Mouse (Mus musculus) liver, embryonic 14.5 days (tissue): ENCODE measurements around the gene Cdsn. TPM values are rescaled to one million over a fixed set of nuclear protein-coding genes. Genes with fewer than 3 reads are reported as not detected.
A peak's percentile ranks its signal among the peaks of the same experiment; 100 is the strongest.
"Not testable (repeated sequence)": the region's sequence is repeated elsewhere in the genome, so short reads cannot be mapped to it uniquely, and the experiment has no call there.

ENCODE experiments used
- ATAC-seq: fragments of 200-750 bp; cut with Nextera tagmentation; 2 replicates; pipeline ENCODE4 v1.8.0; 2017; ENCODE audit warnings: moderate number of reproducible peaks, mild to moderate bottlenecking, moderate library complexity; ENCODE audit not compliant: insufficient read depth
- DNase-seq, 3 experiments: peaks; one replicate each; pipeline ENCODE4 v3.0.0-alpha.2; 2012 to 2013; ENCODE audit warnings: low read depth in 3 of 3, low spot score in 3 of 3
- H3K27ac ChIP-seq: fragments of 300-500 bp; sonication (generic); 2 replicates; pipeline ENCODE4 v1.5.1; 2014; ENCODE audit warnings: moderate library complexity, mild to moderate bottlenecking, control low read depth, inconsistent platforms
- H3K27me3 ChIP-seq: fragments of 300-500 bp; sonication (generic); 2 replicates; pipeline ENCODE4 v1.6.1; 2014; ENCODE audit warnings: mild to moderate bottlenecking, low read length, moderate library complexity; ENCODE audit not compliant: control insufficient read depth, insufficient read depth
- H3K36me3 ChIP-seq: fragments of 300-500 bp; sonication (generic); replicated peaks from 2 replicates; pipeline ENCODE4 v1.6.1; 2014; ENCODE audit warnings: low read depth; ENCODE audit not compliant: control insufficient read depth, insufficient read depth
- H3K4me1 ChIP-seq, 2 experiments: fragments of 200-500 bp in 1 of 2; fragments of 300-500 bp in 1 of 2; sonication (generic) in 1 of 2; replicated peaks; 2 replicates each; pipeline ENCODE4 v1.6.1; 2012 to 2014; ENCODE audit warnings: antibody characterized with exemption in 1 of 2, inconsistent platforms in 1 of 2, low read length in 1 of 2; ENCODE audit not compliant: control insufficient read depth in 2 of 2, insufficient read depth in 2 of 2
- H3K4me2 ChIP-seq: fragments of 300-500 bp; sonication (generic); 2 replicates; pipeline ENCODE4 v1.6.1; 2014; ENCODE audit warnings: low read depth, mild to moderate bottlenecking, control low read depth, moderate library complexity
- H3K4me3 ChIP-seq, 2 experiments: fragments of 200-500 bp in 1 of 2; fragments of 300-500 bp in 1 of 2; sonication (generic) in 1 of 2; 2 replicates each; pipeline ENCODE4 v1.5.1; 2012 to 2014; ENCODE audit warnings: low read depth in 2 of 2, low read length in 2 of 2, mild to moderate bottlenecking in 2 of 2, control low read depth in 1 of 2, inconsistent platforms in 1 of 2, moderate library complexity in 1 of 2; ENCODE audit not compliant: insufficient read depth in 1 of 2
- H3K9ac ChIP-seq: fragments of 300-500 bp; sonication (generic); replicated peaks from 2 replicates; pipeline ENCODE4 v1.6.1; 2014; ENCODE audit warnings: mild to moderate bottlenecking, control low read depth, moderate library complexity
- H3K9me3 ChIP-seq: fragments of 300-500 bp; sonication (generic); 2 replicates; pipeline ENCODE4 v1.6.1; 2016; ENCODE audit warnings: low read length, mixed read lengths; ENCODE audit not compliant: control insufficient read depth
- CTCF ChIP-seq: IDR thresholded peaks from 2 replicates; pipeline ENCODE4 v1.5.1; 2016; ENCODE audit warnings: antibody characterized with exemption, low read depth, control low read depth
- EP300 ChIP-seq: IDR thresholded peaks from 2 replicates; pipeline ENCODE4 v1.6.1; 2016; ENCODE audit warnings: antibody characterized with exemption, low read depth
- WGBS: fragments of 180-500 bp; shearing (Covaris S2); extraction: QIAGEN DNeasy Blood & Tissue Kit; methylation state at CpG from one replicate; pipeline ENCODE4 v1.1.7; 2014; ENCODE audit not compliant: insufficient replicate concordance; 5-methylcytosine and 5-hydroxymethylcytosine counted together
- polyA plus RNA-seq, 2 experiments: library from polyadenylated mRNA; depleted of rRNA in 1 of 2; stranded (reverse) in 1 of 2; unstranded in 1 of 2; fragments of >200 nt; fragmentation: Nextera tagmentation in 1 of 2; extraction: Ambion mirVana in 1 of 2; gene quantifications; 2 replicates each; pipeline versions ENCODE4 v1.2.1 to v1.2.3; 2012 to 2014

Gene Cdsn
- polyA plus RNA-seq, 2 experiments, result not detected

DNA sequence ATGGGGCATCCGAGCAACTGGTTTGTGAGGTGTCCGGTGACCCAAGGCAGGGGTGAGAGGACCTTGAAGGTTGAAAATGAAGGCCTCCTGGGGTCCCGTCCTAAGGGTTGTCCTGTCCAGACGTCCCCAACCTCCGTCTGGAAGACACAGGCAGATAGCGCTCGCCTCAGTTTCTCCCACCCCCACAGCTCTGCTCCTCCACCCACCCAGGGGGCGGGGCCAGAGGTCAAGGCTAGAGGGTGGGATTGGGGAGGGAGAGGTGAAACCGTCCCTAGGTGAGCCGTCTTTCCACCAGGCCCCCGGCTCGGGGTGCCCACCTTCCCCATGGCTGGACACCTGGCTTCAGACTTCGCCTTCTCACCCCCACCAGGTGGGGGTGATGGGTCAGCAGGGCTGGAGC, 46.2 kb upstream of the Cdsn start, which contains the start of gene Pou5f1:
Pou5f1 (plus strand) TSS at position 243 of the 400 bp plus-strand sequence.
- H3K4me1 ChIP-seq, result no peaks in the 10 kb centered on the region
- no peaks in the 10 kb centered on the region for H3K9me3 ChIP-seq
- H3K4me3 ChIP-seq, result no peak within 1 kb of the TSS
- peaks cover 14% of the 10 kb centered on the region for H3K27me3 ChIP-seq
- 42% methylated on average over 13 of the region's 13 CpGs for WGBS
- no peak within 1 kb of the TSS for H3K4me2 ChIP-seq
- TF ChIP-seq EP300 (no peak), CTCF (no peak)
- no peak for ATAC-seq
- H3K27ac ChIP-seq, result no peak within 1 kb of the TSS
- no peak for DNase-seq
- no peak within 1 kb of the TSS for H3K9ac ChIP-seq
- no peaks in the 10 kb centered on the region for H3K36me3 ChIP-seq

DNA sequence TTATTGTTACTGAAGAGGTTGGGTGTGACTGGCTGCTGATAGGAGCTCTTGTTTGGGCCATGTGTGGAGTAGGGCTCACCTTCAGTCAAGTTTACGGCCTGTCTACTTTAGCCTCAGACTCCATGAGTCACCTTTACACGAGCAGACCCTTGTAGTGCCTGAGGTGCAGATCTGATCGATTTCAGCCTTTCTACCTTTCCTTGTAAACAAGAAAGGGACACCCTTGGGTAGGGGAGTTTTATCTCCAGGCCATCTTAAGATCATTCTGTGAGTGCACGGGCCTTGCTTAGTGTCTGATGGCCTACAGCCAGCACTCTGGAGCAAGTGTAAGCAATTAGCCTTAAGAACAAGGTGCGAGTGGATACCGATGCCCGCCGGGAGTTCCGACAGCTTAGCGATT, 45.0 kb upstream of the Cdsn start:
- H3K4me1 ChIP-seq, result no peaks in the 10 kb centered on the region
- no peak overlapping the region for H3K27ac ChIP-seq
- H3K27me3 ChIP-seq, result peaks cover 14% of the 10 kb centered on the region
- ATAC-seq, result no peak
- H3K9ac ChIP-seq, result no peak overlapping the region
- no peaks in the 10 kb centered on the region for H3K9me3 ChIP-seq
- TF ChIP-seq CTCF (no peak), EP300 (no peak)
- H3K4me2 ChIP-seq, result no peak overlapping the region
- no peak overlapping the region for H3K4me3 ChIP-seq
- H3K36me3 ChIP-seq, result no peaks in the 10 kb centered on the region
- WGBS, result 16% methylated on average over 10 of the region's 10 CpGs
- DNase-seq, result no peak

DNA sequence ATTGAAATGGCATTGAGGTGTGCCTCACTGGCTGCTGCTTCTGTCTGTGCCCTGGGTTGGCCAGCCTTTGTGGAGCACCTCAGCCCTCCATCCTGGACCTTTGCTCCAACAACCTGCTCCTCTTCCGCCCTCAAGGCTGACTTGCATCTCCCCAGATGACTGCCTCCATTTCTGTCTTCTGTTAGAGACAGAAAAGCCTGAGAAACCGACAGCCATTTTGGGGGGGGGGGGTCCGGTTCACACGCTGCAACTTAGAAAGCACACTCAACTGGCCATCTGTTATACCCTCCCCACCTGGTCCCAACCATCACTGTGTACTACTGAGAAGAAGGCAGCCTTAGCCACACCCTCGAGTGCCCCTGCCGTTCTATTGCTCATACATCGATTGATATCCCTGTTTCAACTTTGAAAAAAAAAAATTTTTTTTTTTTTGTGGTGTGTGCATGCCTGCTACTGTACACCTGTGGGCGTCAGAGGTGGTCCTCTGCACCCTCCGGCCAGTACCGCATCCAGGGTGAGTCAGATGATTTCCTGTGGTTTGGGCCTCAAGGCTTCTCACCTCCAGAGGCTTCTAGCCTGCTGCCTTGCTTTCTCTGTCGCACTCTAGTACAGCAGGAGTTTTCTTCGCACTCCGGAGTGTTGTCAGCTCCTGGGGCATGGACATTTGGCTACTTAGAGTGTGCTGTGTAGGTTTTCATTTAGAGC, 44.2 kb upstream of the Cdsn start:
- H3K9ac ChIP-seq, result no peak overlapping the region
- H3K4me3 ChIP-seq, result no peak overlapping the region
- TF ChIP-seq EP300, result no peak
- TF ChIP-seq CTCF, result no peak
- no peak for ATAC-seq
- peaks cover 3% of the 10 kb centered on the region for H3K36me3 ChIP-seq
- no peak overlapping the region for H3K4me2 ChIP-seq
- no peaks in the 10 kb centered on the region for H3K9me3 ChIP-seq
- DNase-seq, result no peak
- H3K27me3 ChIP-seq, result peaks cover 14% of the 10 kb centered on the region
- no peak overlapping the region for H3K27ac ChIP-seq
- WGBS, result 22% methylated on average over 13 of the region's 13 CpGs
- H3K4me1 ChIP-seq, result no peaks in the 10 kb centered on the region

DNA sequence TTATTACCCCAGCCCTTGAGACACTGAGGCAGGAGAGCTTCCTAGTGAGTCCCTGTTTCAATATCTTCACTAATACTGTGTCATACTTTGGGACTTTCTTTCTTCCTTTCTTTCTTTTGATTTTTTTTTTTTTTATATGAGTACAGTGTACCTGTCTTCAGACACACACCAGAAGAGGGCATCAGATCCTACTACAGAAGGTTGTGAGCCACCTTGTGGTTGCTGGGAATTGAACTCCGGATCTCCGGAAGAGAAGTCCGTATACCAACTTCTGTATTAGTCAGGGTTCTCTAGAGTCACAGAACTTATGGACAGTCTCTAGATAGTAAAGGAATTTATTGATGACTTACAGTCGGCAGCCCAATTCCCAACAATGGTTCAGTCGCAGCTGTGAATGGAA, 43.6 kb upstream of the Cdsn start:
- H3K27me3 ChIP-seq, result peaks cover 14% of the 10 kb centered on the region
- not testable (repeated sequence) for ATAC-seq, H3K4me3 ChIP-seq, H3K36me3 ChIP-seq, H3K4me2 ChIP-seq, H3K9me3 ChIP-seq, H3K9ac ChIP-seq, DNase-seq, H3K27ac ChIP-seq, H3K4me1 ChIP-seq
- WGBS, result 47% methylated on average over 5 of the region's 5 CpGs

DNA sequence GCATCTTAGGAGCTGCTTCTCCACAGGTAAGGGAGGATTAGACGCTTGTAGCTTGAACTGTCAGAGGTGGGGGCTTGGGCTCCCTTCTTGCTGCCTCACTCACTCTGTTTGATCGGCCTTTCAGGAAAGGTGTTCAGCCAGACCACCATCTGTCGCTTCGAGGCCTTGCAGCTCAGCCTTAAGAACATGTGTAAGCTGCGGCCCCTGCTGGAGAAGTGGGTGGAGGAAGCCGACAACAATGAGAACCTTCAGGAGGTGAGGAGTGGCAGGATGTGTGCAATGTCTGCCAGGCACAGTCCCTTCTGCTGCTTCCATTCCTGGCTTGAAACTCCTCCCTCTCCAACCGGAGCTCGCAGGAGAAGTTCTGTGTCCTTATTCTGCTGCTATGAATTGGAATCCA, 42.6 kb upstream of the Cdsn start:
- TF ChIP-seq EP300 (no peak), CTCF (peak; percentile 44; the same call in 1 of the 2 replicates)
- H3K9me3 ChIP-seq, result no peaks in the 10 kb centered on the region
- peaks cover 10% of the 10 kb centered on the region for H3K36me3 ChIP-seq
- ATAC-seq, result no peak
- peaks cover 14% of the 10 kb centered on the region for H3K27me3 ChIP-seq
- no peak overlapping the region for H3K9ac ChIP-seq
- DNase-seq, result no peak
- H3K27ac ChIP-seq, result no peak overlapping the region
- no peak overlapping the region for H3K4me2 ChIP-seq
- 17% methylated on average over 8 of the region's 8 CpGs for WGBS
- H3K4me3 ChIP-seq, result no peak overlapping the region
- no peaks in the 10 kb centered on the region for H3K4me1 ChIP-seq
